Mouse (Mus musculus): ENCODE results near the gene Mlxipl.

Mlxipl gene

DNA sequence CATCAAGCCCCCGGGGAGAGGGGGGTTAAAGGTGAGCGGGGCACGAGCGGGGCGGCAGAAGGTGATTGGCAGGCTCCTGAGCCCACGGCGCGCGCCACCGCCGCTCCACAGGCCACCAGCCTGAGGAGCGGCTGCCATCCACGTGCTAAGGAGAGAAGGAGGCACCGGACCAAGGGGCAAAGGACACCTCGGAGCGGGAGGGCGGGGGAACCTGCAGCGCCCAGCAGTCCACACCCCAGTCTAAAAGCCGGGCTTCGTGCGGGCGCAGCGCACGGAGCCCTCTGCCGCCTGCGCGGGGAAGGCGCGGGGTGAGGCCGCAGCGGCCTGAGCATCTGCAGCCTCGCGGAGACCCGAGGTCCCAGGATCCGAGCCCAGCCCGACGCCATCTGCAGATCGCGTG lies at the start of gene Mlxipl:
Gene Mlxipl, plus strand, starts transcription at position 238 of the 400 bp plus-strand sequence.
- ChIA-PET CTCF (interaction anchor here (0.6 to 1.8 kb wide), 8 partner anchors 11 to 457 kb away, joined by 3 to 10 read pairs (median 4); partner anchors contain the start of gene Vps37d (in 2 of the 4)), POLR2A (interaction anchor here in 3 of 4 experiments (0.6 to 0.7 kb wide), 7 partner anchors 9 to 968 kb away, joined by 3 to 5 read pairs (median 3); partner anchors contain the start of gene Vps37d (in 1 of the 3))

DNA sequence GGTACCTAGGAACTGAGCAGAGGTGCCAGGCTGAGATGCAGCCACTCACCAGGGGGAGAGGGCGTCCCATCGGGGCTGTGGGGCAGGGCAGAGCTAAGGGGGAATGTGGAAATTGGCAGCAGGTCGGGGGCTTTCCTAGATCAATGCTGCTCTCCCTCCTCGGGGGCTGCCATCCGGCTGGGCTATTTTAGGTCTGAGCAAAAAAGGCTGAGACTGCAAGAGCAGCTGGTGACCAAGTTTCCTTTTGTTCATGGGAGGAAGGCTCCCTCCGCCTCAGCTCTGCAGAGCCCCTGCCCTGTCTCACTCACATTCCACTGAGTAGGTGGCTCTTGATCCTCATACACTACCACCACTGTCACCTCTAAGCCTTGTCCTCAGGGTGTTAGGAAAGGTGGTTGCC lies 49.6 kb upstream of the Mlxipl start:
- ChIA-PET CTCF (interaction anchor here in 3 of 4 experiments (0.6 to 2.3 kb wide), 6 partner anchors 24 to 133 kb away, joined by 3 to 10 read pairs (median 5); partner anchors contain the start of gene Abhd11 (in 1 of the 3)), POLR2A (interaction anchor here (0.5 to 3.8 kb wide), 19 partner anchors 11 to 186 kb away, joined by 3 to 54 read pairs (median 5); partner anchors contain the start of genes Abhd11 (in 3 of the 4), Stx1a (in 2 of the 4), Cldn3 (in 1 of the 4) and Cldn4 (in 1 of the 4))

DNA sequence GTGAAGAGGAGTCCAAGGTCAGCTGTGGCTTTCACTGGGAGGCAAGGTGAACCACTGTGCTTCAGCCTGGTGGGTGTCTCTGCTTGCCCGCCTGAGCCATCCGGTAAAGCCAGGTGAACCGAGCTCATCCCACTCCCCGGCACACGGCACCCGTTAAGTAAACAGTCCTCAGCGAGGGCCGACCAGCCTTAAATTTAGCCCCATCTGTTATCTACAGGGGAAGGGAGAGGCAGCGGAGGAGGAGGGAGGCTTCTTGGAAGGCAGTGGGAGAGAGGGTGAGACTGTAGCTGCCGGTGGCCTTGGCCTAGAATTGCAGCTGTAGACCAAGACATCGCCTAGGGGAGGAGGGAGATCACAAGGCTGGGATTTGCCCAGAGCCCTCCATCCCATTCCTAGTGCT lies 48.9 kb upstream of the Mlxipl start:
- POLR2A ChIA-PET, result interaction anchor here in 3 of 4 experiments (0.6 to 3.8 kb wide), 26 partner anchors 9 to 119 kb away, joined by 3 to 54 read pairs (median 4); partner anchors contain the start of genes Abhd11 (in 3 of the 3), Stx1a (in 2 of the 3), Cldn3 (in 1 of the 3) and Cldn4 (in 1 of the 3)
- CTCF ChIA-PET, result interaction anchor here (0.6 to 2.5 kb wide), 10 partner anchors 18 to 390 kb away, joined by 3 to 24 read pairs (median 3); partner anchors contain the start of genes Stx1a (in 1 of the 4) and Vps37d (in 1 of the 4)

DNA sequence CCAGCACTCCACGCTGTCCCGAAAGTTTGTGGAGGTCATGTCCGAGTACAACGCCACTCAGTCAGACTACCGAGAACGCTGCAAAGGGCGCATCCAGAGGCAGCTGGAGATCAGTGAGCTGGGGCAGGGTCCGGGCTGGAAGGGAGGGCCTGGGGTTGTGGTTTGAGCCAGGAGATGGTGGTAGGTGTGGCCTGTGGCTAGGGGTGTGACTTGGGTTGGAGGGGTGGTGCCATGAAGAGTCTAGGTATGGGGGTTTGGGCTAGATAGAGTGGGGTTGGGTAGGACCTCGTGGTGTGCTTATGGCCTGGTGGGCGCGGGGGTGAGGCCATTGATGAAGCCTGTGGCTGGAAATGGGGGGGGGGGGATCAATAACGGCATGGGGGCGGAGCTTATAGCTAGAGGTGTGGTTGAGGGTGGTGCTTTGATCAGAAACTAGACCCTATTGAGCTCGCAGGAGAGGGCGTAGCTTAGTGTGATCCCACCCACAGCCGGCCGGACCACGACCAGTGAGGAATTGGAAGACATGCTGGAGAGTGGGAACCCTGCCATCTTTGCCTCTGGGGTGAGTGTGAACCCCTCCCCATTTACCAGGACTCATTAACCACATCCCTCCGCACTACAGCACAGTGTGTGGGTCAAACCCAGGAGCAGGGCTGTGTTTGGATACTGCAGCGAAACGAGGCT lies 47.4 kb upstream of the Mlxipl start:
- CTCF ChIA-PET, result interaction anchor here (0.6 to 2.5 kb wide), 26 partner anchors 9 to 355 kb away, joined by 3 to 24 read pairs (median 4); partner anchors contain the start of genes Abhd11 (in 1 of the 4), Limk1 (in 1 of the 4) and Vps37d (in 1 of the 4)
- POLR2A ChIA-PET, result interaction anchor here (0.6 to 3.8 kb wide), 50 partner anchors 8 to 402 kb away, joined by 3 to 54 read pairs (median 4); partner anchors contain the start of genes Abhd11 (in 3 of the 4), Stx1a (in 3 of the 4), Bud23 (in 2 of the 4) and Cldn3 (in 2 of the 4)

DNA sequence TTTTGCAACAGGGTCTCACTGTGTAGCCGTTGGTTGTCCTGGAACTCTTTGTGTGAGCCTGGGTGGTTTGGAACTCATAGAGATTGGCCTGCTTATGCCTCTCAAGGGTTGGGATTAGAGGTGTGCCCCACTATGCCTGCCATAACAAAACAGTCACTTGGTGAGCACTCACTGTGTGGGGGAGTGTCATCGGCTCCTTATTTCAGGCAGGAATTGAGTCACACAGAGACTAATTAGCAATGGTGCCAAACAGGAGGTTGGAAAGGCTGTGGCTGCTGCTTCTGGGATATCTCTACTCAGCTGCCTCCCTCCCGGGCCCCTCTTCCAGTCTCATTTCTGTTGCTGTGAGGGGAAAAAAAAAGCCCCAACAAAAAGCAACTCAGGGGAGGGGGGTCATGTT lies 45.1 kb upstream of the Mlxipl start:
- ChIA-PET POLR2A (interaction anchor here in 1 of 4 experiments (0.9 kb wide), 1 partner anchor 28 kb away, joined by 4 read pairs; no protein-coding TSS in a partner anchor), CTCF (interaction anchor here in 2 of 4 experiments (0.7 to 2.1 kb wide), 2 partner anchors 10 to 137 kb away, joined by 6 to 7 read pairs; no protein-coding TSS in a partner anchor)

DNA sequence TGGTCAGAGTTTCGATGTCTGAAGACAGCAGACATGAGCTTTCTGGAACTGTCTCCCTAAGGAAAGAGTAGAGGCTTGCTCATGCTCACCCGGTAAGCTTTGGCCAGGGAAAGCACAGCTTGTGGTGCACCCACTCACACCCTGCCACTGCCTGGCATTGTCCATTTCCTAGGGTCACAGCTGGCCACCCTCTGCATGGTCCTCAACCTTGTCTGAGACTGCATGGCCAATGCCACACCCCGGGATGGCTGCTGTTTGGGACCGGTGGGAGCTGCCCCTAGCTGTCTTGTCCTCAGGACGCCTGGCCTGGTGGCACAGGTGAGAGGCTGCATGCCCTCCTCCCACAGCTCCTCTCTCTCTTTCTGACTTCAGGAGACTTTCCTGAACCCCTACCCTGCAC lies 41.2 kb upstream of the Mlxipl start:
- POLR2A ChIA-PET, result interaction anchor here in 3 of 4 experiments (0.6 to 3.1 kb wide), 13 partner anchors 9 to 141 kb away, joined by 3 to 17 read pairs (median 4); partner anchors contain the start of genes Abhd11 (in 2 of the 3), Cldn3 (in 1 of the 3), Mlxipl (in 1 of the 3) and Stx1a (in 1 of the 3)
- CTCF ChIA-PET, result interaction anchor here in 2 of 4 experiments (1.4 to 3.8 kb wide), 3 partner anchors 13 to 141 kb away, joined by 4 to 9 read pairs (median 5); no protein-coding TSS in a partner anchor

DNA sequence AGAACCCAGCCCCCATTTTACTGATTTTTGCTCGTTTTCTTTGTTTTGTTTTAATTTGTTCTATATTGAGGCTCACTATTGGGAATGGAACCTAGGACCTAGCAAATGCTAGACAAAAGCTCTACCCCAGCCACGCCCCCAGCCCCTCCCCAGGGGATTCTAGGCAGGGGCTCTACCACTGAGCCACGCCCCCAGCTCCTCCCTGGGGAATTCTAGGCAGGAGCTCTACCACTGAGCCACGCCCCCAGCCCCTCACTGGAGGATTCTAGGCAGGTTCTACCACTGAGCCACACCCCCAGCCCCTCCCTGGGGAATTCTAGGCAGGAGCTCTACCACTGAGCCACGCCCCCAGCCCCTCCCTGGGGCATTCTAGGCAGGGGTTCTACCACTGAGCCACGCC lies 40.4 kb upstream of the Mlxipl start:
- CTCF ChIA-PET, result interaction anchor here in 2 of 4 experiments (1.4 to 3.8 kb wide), 5 partner anchors 14 to 142 kb away, joined by 4 to 9 read pairs (median 5); no protein-coding TSS in a partner anchor
- POLR2A ChIA-PET, result interaction anchor here in 3 of 4 experiments (0.6 to 4.6 kb wide), 16 partner anchors 8 to 216 kb away, joined by 3 to 22 read pairs (median 4); partner anchors contain the start of genes Abhd11 (in 2 of the 3), Cldn3 (in 1 of the 3) and Stx1a (in 1 of the 3)

DNA sequence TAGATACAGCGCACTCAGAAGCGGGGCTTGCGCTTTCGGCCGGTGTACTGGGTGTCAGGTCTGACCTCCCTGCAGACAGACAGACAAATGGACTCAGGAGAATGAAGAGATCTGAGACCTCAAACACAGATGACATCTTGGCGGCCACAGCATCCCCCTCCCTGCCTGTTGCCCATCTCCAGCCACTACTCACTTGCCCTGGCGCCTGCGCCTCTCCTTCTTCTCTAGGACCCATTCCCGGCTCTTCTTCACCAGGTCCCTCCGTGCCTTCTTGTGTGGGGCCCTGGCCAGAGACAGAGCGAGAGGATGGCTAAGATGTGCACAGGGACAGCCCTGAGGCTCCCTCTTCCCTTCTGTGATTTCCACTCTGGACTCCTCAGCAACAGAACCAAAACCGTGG lies 36.3 kb upstream of the Mlxipl start:
- CTCF ChIA-PET, result interaction anchor here in 1 of 4 experiments (0.9 kb wide), 1 partner anchor 11 kb away, joined by 3 read pairs; no protein-coding TSS in a partner anchor
- POLR2A ChIA-PET, result interaction anchor here in 3 of 4 experiments (0.8 to 4.6 kb wide), 9 partner anchors 9 to 146 kb away, joined by 3 to 22 read pairs (median 4); partner anchors contain the start of gene Abhd11 (in 1 of the 3)

DNA sequence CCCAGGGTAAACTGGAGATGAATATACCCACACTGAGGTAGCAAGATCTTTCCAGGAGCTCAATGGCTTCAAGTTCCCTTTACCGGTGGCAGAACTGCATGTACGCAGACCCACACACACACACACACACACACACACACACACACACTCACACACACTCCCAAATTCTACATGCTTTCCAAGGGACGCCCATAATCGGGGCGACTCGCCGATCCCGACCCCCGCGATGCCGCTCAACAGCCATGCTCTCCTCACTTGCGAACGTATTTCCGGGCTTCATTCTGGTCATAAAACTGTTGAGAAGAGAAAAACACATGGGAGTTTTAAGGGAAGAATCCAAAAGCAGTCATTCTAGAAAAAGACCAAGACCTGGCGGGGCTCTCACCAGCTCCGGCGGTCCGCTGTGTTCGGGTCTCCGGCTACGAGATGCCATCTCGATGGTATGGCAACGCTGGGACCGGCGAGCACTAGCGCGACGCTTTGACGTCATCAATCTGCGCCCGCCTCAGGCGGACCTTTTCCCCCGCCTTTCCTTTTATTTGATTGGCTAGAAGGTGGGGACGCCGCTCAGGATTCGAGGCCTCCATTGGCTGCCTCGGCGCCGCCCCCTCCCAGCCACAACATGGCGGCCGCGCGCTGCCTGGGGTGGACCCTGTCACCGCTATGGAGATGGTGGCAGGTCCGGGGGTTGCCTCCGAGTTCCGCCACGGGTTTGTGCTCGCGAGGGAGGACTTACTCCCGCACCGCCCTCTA lies 25.9 kb upstream of the Mlxipl start, which contains the start of gene Dnajc30:
Gene Dnajc30, plus strand, starts transcription at position 574 of the 753 bp plus-strand sequence.
- CTCF ChIA-PET, result interaction anchor here in 3 of 4 experiments (0.6 to 1.7 kb wide), 9 partner anchors 9 to 258 kb away, joined by 3 to 8 read pairs (median 4); no protein-coding TSS in a partner anchor
- POLR2A ChIA-PET, result interaction anchor here in 3 of 4 experiments (0.5 to 3.0 kb wide), 17 partner anchors 9 to 463 kb away, joined by 3 to 14 read pairs (median 3); partner anchors contain the start of genes Abhd11 (in 2 of the 3), Vps37d (in 2 of the 3), Stx1a (in 1 of the 3) and Tbl2 (in 1 of the 3)

DNA sequence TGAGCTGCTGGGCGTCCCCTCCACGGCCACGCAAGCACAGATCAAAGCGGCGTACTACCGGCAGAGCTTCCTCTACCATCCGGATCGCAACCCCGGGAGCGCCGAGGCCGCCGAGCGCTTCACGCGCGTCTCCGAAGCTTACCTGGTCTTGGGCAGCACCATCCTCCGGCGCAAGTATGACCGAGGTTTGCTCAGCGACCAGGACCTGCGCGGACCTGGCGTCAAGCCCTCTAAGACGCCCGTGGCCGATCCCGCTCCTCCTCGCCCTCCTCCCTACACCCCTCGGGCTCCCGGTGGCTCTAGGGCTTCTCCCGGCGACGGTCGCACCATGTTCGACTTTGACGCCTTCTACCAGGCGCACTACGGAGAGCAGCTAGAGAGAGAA lies 25.3 kb upstream of the Mlxipl start:
- ChIA-PET CTCF (interaction anchor here in 3 of 4 experiments (0.7 to 1.7 kb wide), 4 partner anchors 8 to 49 kb away, joined by 3 to 5 read pairs (median 4); no protein-coding TSS in a partner anchor), POLR2A (interaction anchor here in 3 of 4 experiments (0.6 to 3.0 kb wide), 13 partner anchors 9 to 1067 kb away, joined by 3 to 14 read pairs (median 4); partner anchors contain the start of genes Abhd11 (in 2 of the 3), Vps37d (in 2 of the 3), Stx1a (in 1 of the 3) and Tbl2 (in 1 of the 3))

DNA sequence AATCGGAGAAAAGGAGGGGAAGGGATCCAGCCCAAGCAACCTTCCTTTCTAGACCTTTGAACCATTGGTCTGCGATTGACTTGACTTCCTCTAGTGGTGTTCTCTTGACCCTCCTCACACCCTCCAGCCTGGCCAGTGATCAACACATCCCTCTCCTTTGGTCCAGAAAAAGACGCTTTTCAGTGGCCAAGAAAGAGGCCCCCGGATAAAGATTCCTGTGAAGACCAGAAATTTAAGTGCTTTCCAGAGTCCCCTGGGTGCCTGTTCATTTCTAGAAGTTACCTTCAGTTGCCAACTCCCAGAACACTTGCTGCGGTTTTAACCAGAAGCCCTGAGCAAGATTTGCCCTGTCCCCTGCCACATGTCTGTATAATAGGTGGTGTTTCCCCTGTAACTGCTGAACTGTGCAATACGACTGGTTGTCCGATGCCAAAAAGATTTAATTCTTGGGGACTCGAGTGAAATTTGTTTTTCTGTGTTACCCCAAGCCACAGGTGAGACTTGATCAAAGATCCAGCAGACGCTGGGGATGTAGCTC lies 24.7 kb upstream of the Mlxipl start, which contains the start of gene Bud23:
Gene Bud23, minus strand, starts transcription at position 51 of the 538 bp plus-strand sequence.
- ChIA-PET POLR2A (interaction anchor here in 3 of 4 experiments (0.6 to 3.0 kb wide), 11 partner anchors 8 to 1066 kb away, joined by 3 to 14 read pairs (median 5); partner anchors contain the start of genes Abhd11 (in 2 of the 3) and Vps37d (in 1 of the 3)), CTCF (interaction anchor here in 2 of 4 experiments (1.7 kb wide), 2 partner anchors 49 kb away, joined by 5 read pairs; no protein-coding TSS in a partner anchor)

DNA sequence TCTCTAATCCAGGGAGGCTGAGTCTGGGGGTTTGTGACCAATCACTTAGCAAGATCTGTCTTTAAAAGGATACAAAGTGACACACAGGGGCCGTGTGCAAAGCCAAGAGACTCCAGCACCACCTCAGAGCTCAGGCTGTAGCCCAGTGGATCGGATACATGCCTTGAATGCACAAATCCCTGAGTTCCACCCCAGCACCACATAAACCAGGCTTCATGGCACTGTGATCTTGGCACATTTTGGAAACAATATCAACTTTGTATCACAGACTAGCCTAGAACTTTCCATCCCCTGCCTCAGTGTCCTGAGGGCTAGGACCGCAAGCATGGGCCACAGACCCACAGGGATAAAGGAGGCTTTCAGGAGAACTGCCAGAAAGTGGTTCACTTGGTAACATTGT lies 23.7 kb upstream of the Mlxipl start:
- ChIA-PET CTCF (interaction anchor here in 1 of 4 experiments (1.0 kb wide), 1 partner anchor 13 kb away, joined by 5 read pairs; the partner anchor contains the start of gene Vps37d), POLR2A (interaction anchor here in 2 of 4 experiments (0.7 to 3.0 kb wide), 2 partner anchors 24 to 50 kb away, joined by 5 to 10 read pairs; no protein-coding TSS in a partner anchor)

DNA sequence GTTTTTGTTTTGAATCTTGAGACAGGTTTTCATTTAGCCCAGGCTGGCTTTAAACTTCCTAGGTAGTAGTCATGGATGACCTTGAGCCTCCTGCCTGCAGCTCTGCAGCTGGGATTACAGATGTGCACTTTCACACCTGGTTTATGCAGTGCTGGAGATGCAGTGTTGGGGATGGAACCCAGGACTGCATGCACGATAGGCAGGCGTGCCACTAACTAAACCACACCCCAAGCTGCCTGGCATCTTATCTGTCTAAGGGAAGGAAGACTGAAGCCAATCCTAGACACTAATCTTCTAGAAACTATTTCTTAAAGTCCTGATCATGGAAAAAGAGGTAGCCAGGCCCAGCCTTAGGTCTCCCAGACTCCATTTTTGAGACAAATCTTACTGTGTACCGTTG lies 19.2 kb upstream of the Mlxipl start:
- POLR2A ChIA-PET, result interaction anchor here in 2 of 4 experiments (0.6 to 0.7 kb wide), 2 partner anchors 28 to 48 kb away, joined by 3 read pairs; no protein-coding TSS in a partner anchor
- CTCF ChIA-PET, result interaction anchor here in 1 of 4 experiments (1.0 kb wide), 1 partner anchor 55 kb away, joined by 3 read pairs; no protein-coding TSS in a partner anchor

DNA sequence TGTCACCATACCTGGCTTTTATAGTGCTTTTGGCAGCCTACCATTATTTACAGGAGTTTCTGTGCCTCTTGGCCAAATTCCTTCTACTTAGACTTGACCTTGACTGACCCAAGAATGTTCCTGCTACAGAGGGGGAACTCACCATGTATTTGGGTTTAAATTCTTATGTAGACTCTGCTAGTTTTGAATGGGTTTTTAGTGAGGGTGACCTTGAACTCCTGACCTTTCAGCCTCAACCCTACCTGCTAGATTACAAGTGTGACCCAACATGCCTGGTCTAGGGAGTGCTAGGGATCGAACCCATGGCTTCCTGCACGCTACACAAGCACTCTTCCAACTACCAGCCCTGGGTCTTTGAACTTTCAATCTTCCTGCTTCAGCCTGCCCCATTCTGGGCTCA lies 17.6 kb upstream of the Mlxipl start:
- ChIA-PET POLR2A (interaction anchor here in 2 of 4 experiments (1.4 to 1.9 kb wide), 2 partner anchors 62 to 63 kb away, joined by 3 to 6 read pairs; partner anchors contain the start of gene Abhd11 (in 1 of the 2)), CTCF (interaction anchor here in 2 of 4 experiments (1.0 to 1.3 kb wide), 2 partner anchors 57 to 106 kb away, joined by 3 to 4 read pairs; no protein-coding TSS in a partner anchor)

DNA sequence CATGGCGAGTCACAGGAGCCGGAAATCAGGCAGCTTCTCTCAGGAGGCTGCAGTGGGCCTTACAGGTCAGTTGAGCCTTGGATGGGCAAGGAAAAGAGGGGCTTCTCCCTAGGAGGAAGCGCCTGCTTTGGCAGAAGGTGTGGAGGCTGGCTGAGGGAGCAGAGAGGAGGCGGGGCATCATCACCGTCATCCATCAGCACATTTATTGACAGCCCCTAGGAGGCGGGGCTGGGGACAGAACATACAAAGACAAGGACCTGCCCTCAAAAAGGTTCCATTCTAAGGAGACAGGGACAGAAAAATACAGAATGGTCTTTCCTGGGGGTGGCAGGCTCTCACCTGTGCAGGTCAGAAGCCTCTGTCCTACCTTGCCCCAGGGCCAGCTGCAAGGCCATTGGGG lies 17.0 kb upstream of the Mlxipl start:
- CTCF ChIA-PET, result interaction anchor here in 3 of 4 experiments (0.6 to 1.9 kb wide), 6 partner anchors 9 to 495 kb away, joined by 3 to 13 read pairs (median 4); partner anchors contain the start of gene Dnajc30 (in 1 of the 3)
- POLR2A ChIA-PET, result interaction anchor here in 3 of 4 experiments (0.6 to 3.7 kb wide), 10 partner anchors 8 to 202 kb away, joined by 3 to 14 read pairs (median 4); partner anchors contain the start of genes Abhd11 (in 2 of the 3), Bud23 (in 1 of the 3), Cldn3 (in 1 of the 3) and Dnajc30 (in 1 of the 3)

All from embryonic stem cell, embryonic (primary cell).